Comparison of ENCODE assay signal across 29 mouse cellular contexts in genomic region chr1:105324636-105325035, GRCm38 (mm10). TPM values are rescaled to one million over a fixed set of nuclear protein-coding genes. Genes with fewer than 3 reads are reported as not detected.
DNase-seq lines count a peak whose midpoint lies in the region; ATAC-seq and TF ChIP-seq lines count a peak whose summit lies in the region.
"Had no signal": no experiment of that assay in that cellular context is flagged by ENCODE, and none has a peak within 500 bp of the region (broad histone marks: within the 10 kb centered on the region; RNA-seq: fewer than 3 reads in every experiment).

No protein-coding gene starts in this region.

- no peaks in the 10 kb centered on the region for H3K4me1 ChIP-seq in heart, embryonic 10.5 days
- H3K4me1 ChIP-seq in hindbrain, embryonic 13.5 days (replicated peaks) = no peaks in the 10 kb centered on the region
- no peaks in the 10 kb centered on the region for H3K4me1 ChIP-seq in hindbrain, embryonic 14.5 days (replicated peaks; ENCODE audit: control insufficient read depth, insufficient read depth, low read length)
- H3K4me1 ChIP-seq: embryonic facial prominence, embryonic 12.5 days; embryonic facial prominence, embryonic 15.5 days had no signal

- H3K4me3 ChIP-seq in heart, embryonic 10.5 days = no peak overlapping the region
- no peak overlapping the region for H3K4me3 ChIP-seq in hindbrain, embryonic 13.5 days
- H3K4me3 ChIP-seq in hindbrain, embryonic 14.5 days (replicated peaks; ENCODE audit: low read length) = no peak overlapping the region
- H3K4me3 ChIP-seq: embryonic facial prominence, embryonic 12.5 days; embryonic facial prominence, embryonic 15.5 days; erythroblast, embryonic 14.5 days; forebrain, embryonic 10.5 days; forebrain, embryonic 12.5 days had no signal

- H3K9ac ChIP-seq in hindbrain, embryonic 13.5 days = no peak overlapping the region
- H3K9ac ChIP-seq in hindbrain, embryonic 14.5 days = no peak overlapping the region
- H3K9ac ChIP-seq: embryonic facial prominence, embryonic 12.5 days; embryonic facial prominence, embryonic 15.5 days; forebrain, embryonic 12.5 days had no signal

- TF ChIP-seq POLR2A in brain, embryonic 14.5 days (IDR thresholded peaks at IDR 0.05; ENCODE audit: borderline replicate concordance, extremely low read depth, insufficient read depth, insufficient read length, poor library complexity, severe bottlenecking) = no peak

- ATAC-seq in hindbrain, embryonic 13.5 days (ENCODE audit: low FRiP score) = 0 out of 2 replicates have a peak, but pooled peaks have one; percentile 12
- ATAC-seq in hindbrain, embryonic 14.5 days (ENCODE audit: low FRiP score) = no peak
- ATAC-seq: activated CD4-positive, CD25-positive, alpha-beta regulatory T cell, adult 4 months; forebrain, embryonic 14.5 days; forebrain, embryonic 16.5 days; Patski had no signal

- no peak overlapping the region for H3K27ac ChIP-seq in heart, embryonic 10.5 days
- no peak overlapping the region for H3K27ac ChIP-seq in hindbrain, embryonic 13.5 days
- H3K27ac ChIP-seq in hindbrain, embryonic 14.5 days = no peak overlapping the region
- H3K27ac ChIP-seq: embryonic facial prominence, embryonic 12.5 days; embryonic facial prominence, embryonic 15.5 days; forebrain, embryonic 10.5 days; forebrain, embryonic 12.5 days had no signal

- H3K4me2 ChIP-seq in hindbrain, embryonic 13.5 days = no peak overlapping the region
- no peak overlapping the region for H3K4me2 ChIP-seq in hindbrain, embryonic 14.5 days (replicated peaks)
- H3K4me2 ChIP-seq: embryonic facial prominence, embryonic 12.5 days; embryonic facial prominence, embryonic 15.5 days; forebrain, embryonic 12.5 days had no signal

- peak; percentile 61 for DNase-seq in heart, adult 11 months
- no peak for DNase-seq in heart, embryonic 10.5 days (ENCODE audit: low spot score)
- DNase-seq in hindbrain, embryonic 14.5 days (ENCODE audit: low spot score) = no peak
- peak; percentile 90 for DNase-seq in Muller cell, postnatal 12 days (ENCODE audit: inconsistent ontology term)
- peak; percentile 23 for DNase-seq in brain, embryonic 14.5 days (ENCODE audit: low read depth)
- DNase-seq in left cerebral cortex, postnatal 36 days (ENCODE audit: low spot score in 2 of 2) = no peak
- DNase-seq: adrenal gland, adult 8-10 months; adrenal gland, postnatal 14 days; adrenal gland, postnatal 36 days; cerebellum, adult 11 months; cerebellum, adult 18-20 months; cerebellum, adult 8-10 months; cerebellum, adult 9-11 months; cerebellum, postnatal 14 days; cerebellum, postnatal 36 days; embryo, embryonic 11 days had no signal

- TF ChIP-seq CTCF in brain, embryonic 14.5 days (IDR thresholded peaks at IDR 0.05; ENCODE audit: borderline replicate concordance, extremely low read depth, insufficient read depth, insufficient read length) = no peak

- 74% methylated on average over 4 of the region's 4 CpGs for WGBS in heart, embryonic 10.5 days
- WGBS in hindbrain, embryonic 13.5 days = 55% methylated on average over 4 of the region's 4 CpGs
- 51% methylated on average over 4 of the region's 4 CpGs for WGBS in hindbrain, embryonic 14.5 days

- intact Hi-C loops in left cerebral cortex, postnatal 36 days (cut with DNase I) = no loop called here

- no peaks in the 10 kb centered on the region for H3K27me3 ChIP-seq in heart, embryonic 10.5 days (ENCODE audit: insufficient read depth, poor library complexity, severe bottlenecking)
- H3K27me3 ChIP-seq in hindbrain, embryonic 13.5 days = no peaks in the 10 kb centered on the region
- no peaks in the 10 kb centered on the region for H3K27me3 ChIP-seq in hindbrain, embryonic 14.5 days (ENCODE audit: control insufficient read depth, insufficient read depth, low read length)
- H3K27me3 ChIP-seq: embryonic facial prominence, embryonic 12.5 days; embryonic facial prominence, embryonic 15.5 days; forebrain, embryonic 12.5 days; Patski had no signal

- H3K9me3 ChIP-seq in heart, embryonic 10.5 days = no peaks in the 10 kb centered on the region
- H3K9me3 ChIP-seq in hindbrain, embryonic 13.5 days = peaks cover 6% of the 10 kb centered on the region; the same call in 1 of the 2 replicates
- H3K9me3 ChIP-seq in hindbrain, embryonic 14.5 days (ENCODE audit: control insufficient read depth, low read length) = no peaks in the 10 kb centered on the region
- H3K9me3 ChIP-seq: embryonic facial prominence, embryonic 12.5 days; embryonic facial prominence, embryonic 15.5 days; forebrain, embryonic 12.5 days had no signal

- no peaks in the 10 kb centered on the region for H3K36me3 ChIP-seq in heart, embryonic 10.5 days
- H3K36me3 ChIP-seq in hindbrain, embryonic 13.5 days = no peaks in the 10 kb centered on the region
- H3K36me3 ChIP-seq in hindbrain, embryonic 14.5 days (replicated peaks; ENCODE audit: control insufficient read depth, insufficient read depth) = no peaks in the 10 kb centered on the region
- H3K36me3 ChIP-seq: embryonic facial prominence, embryonic 12.5 days; embryonic facial prominence, embryonic 15.5 days; forebrain, embryonic 12.5 days had no signal

RNA-seq across cellular contexts. Expression of gene Rnf152, which starts 31.9 kb away (rescaled TPM):
- 0.15 and 0.28 TPM in 2 replicates for polyA plus RNA-seq in heart, embryonic 10.5 days (2016; fragmentation: Nextera tagmentation; extraction: Ambion mirVana)
- polyA plus RNA-seq in hindbrain, embryonic 13.5 days (2015; fragmentation: Nextera tagmentation; extraction: Ambion mirVana) = 15.4 and 15.5 TPM in 2 replicates
- polyA plus RNA-seq in hindbrain, embryonic 14.5 days (2014; fragmentation: Nextera tagmentation; extraction: Ambion mirVana) = 31.6 and 33.4 TPM in 2 replicates
- 9.5 and 23.0 TPM in 2 replicates for polyA plus RNA-seq in brain, embryonic 14.5 days (2012; rRNA removed)
- total RNA-seq in left cerebral cortex, postnatal 36 days (2021) = 10 to 100 TPM in 1 of 2 experiments, 1 to 10 TPM in 1; 8.4 to 11.6 TPM
- total RNA-seq: common myeloid progenitor, adult 5-6 weeks; MEL had no signal
- polyA plus RNA-seq: C2C12; erythroblast, embryonic 14.5 days had no signal

Comparison
In these comparisons a context has a peak if more than half of its experiments do, and no peak if none do; other contexts are left out.
1. DNase-seq: peak in heart, adult 11 months (single experiment), Muller cell, postnatal 12 days (single experiment) and brain, embryonic 14.5 days (single experiment); none in heart, embryonic 10.5 days (single experiment), hindbrain, embryonic 14.5 days (single experiment) and left cerebral cortex, postnatal 36 days (0 of 2).